Mouse (Mus musculus): ENCODE data around the gene Nf2. TPM values are rescaled to one million over a fixed set of nuclear protein-coding genes. Genes with fewer than 3 reads are reported as not detected.
A peak's percentile ranks its signal among the peaks of the same experiment; 100 is the strongest.

The Nf2 gene
- total RNA-seq, 4 experiments from 2014 or later, result 52.9 to 62.2 (median 56.1) TPM

- no peak for DNase-seq (ENCODE audit: low spot score in 2 of 2)
Observed at GRCm38 (mm10) chr11:4752836-4753235, 96.5 kb downstream of the Nf2 start.

GRCm38 (mm10) chr11:4750263-4750662 lies 99.1 kb downstream of the Nf2 start:
- peak in 1 of 2 experiments; percentile 19 for DNase-seq (ENCODE audit: low spot score in 2 of 2)

GRCm38 (mm10) chr11:4747285-4747684 lies 102.1 kb downstream of the Nf2 start:
- no peak for DNase-seq (ENCODE audit: low spot score in 2 of 2)

- no peak for DNase-seq (ENCODE audit: low spot score in 2 of 2)
Observed at GRCm38 (mm10) chr11:4746733-4747132, 102.6 kb downstream of the Nf2 start, which contains the start of gene Cabp7. Gene Cabp7 (minus strand): TSS chr11:4746778.

GRCm38 (mm10) chr11:4745969-4746368 lies 103.4 kb downstream of the Nf2 start:
- no peak for DNase-seq (ENCODE audit: low spot score in 2 of 2)

- no peak for DNase-seq (ENCODE audit: low spot score in 2 of 2)
Observed at GRCm38 (mm10) chr11:4744691-4745090, 104.6 kb downstream of the Nf2 start.

GRCm38 (mm10) chr11:4740785-4741184 lies 108.6 kb downstream of the Nf2 start:
- no peak for DNase-seq (ENCODE audit: low spot score in 2 of 2)

GRCm38 (mm10) chr11:4738719-4739118 lies 110.6 kb downstream of the Nf2 start:
- DNase-seq (ENCODE audit: low spot score in 2 of 2), result no peak

- no peak for DNase-seq (ENCODE audit: low spot score in 2 of 2)
Observed at GRCm38 (mm10) chr11:4737682-4738081, 111.7 kb downstream of the Nf2 start.

GRCm38 (mm10) chr11:4736355-4736754 lies 113.0 kb downstream of the Nf2 start:
- no peak for DNase-seq (ENCODE audit: low spot score in 2 of 2)

GRCm38 (mm10) chr11:4734179-4734578 lies 115.2 kb downstream of the Nf2 start:
- DNase-seq (ENCODE audit: low spot score in 2 of 2), result no peak

- no peak for DNase-seq (ENCODE audit: low spot score in 2 of 2)
Observed at GRCm38 (mm10) chr11:4731781-4732180, 117.6 kb downstream of the Nf2 start.

- DNase-seq (ENCODE audit: low spot score in 2 of 2), result no peak
Observed at GRCm38 (mm10) chr11:4730913-4731312, 118.4 kb downstream of the Nf2 start.

- no peak for DNase-seq (ENCODE audit: low spot score in 2 of 2)
Observed at GRCm38 (mm10) chr11:4730096-4730495, 119.2 kb downstream of the Nf2 start.

GRCm38 (mm10) chr11:4729603-4730002 lies 119.7 kb downstream of the Nf2 start:
- no peak for DNase-seq (ENCODE audit: low spot score in 2 of 2)

GRCm38 (mm10) chr11:4721728-4722127 lies 127.6 kb downstream of the Nf2 start:
- no peak for DNase-seq (ENCODE audit: low spot score in 2 of 2)

- no peak for DNase-seq (ENCODE audit: low spot score in 2 of 2)
Observed at GRCm38 (mm10) chr11:4720900-4721580, 128.3 kb downstream of the Nf2 start.

GRCm38 (mm10) chr11:4720393-4720792 lies 128.9 kb downstream of the Nf2 start:
- DNase-seq (ENCODE audit: low spot score in 2 of 2), result no peak

- no peak for DNase-seq (ENCODE audit: low spot score in 2 of 2)
Observed at GRCm38 (mm10) chr11:4719961-4720360, 129.4 kb downstream of the Nf2 start.

- no peak for DNase-seq (ENCODE audit: low spot score in 2 of 2)
Observed at GRCm38 (mm10) chr11:4718548-4718947, 130.8 kb downstream of the Nf2 start.

GRCm38 (mm10) chr11:4716530-4717236 lies 132.7 kb downstream of the Nf2 start:
- no peak for DNase-seq (ENCODE audit: low spot score in 2 of 2)

Measured in gastrocnemius, adult 8-10 months (tissue).